Mouse (Mus musculus) R1 (cell line): ENCODE data around the gene Gm49337.
A peak's percentile ranks its signal among the peaks of the same experiment; 100 is the strongest.
"Not testable (repeated sequence)": the region's sequence is repeated elsewhere in the genome, so short reads cannot be mapped to it uniquely, and the experiment has no call there.

Source experiments
- DNase-seq: peaks from one replicate; pipeline ENCODE4 v3.0.0-alpha.2; 2018; ENCODE audit warnings: low read depth, low spot score

Gm49337 gene

GRCm38 (mm10) chr4:116208891-116209290 lies 35.7 kb downstream of the Gm49337 start:
- DNase-seq = peak; percentile 71

- peak; percentile 25 for DNase-seq
Observed at GRCm38 (mm10) chr4:116215895-116216605, 42.9 kb downstream of the Gm49337 start.

GRCm38 (mm10) chr4:116217046-116217445 lies 43.9 kb downstream of the Gm49337 start:
- no peak for DNase-seq

GRCm38 (mm10) chr4:116217661-116218060 lies 44.5 kb downstream of the Gm49337 start:
- DNase-seq = not testable (repeated sequence)

GRCm38 (mm10) chr4:116219056-116219455 lies 45.9 kb downstream of the Gm49337 start:
- no peak for DNase-seq

GRCm38 (mm10) chr4:116220071-116220650 lies 47.0 kb downstream of the Gm49337 start:
- peak; percentile 10 for DNase-seq

- DNase-seq = no peak
Observed at GRCm38 (mm10) chr4:116220780-116221139, 47.6 kb downstream of the Gm49337 start.

GRCm38 (mm10) chr4:116221140-116221851 lies 48.1 kb downstream of the Gm49337 start, which contains the start of gene Pik3r3:
Pik3r3 (plus strand) TSS chr4:116221618.
- peak; percentile 99 for DNase-seq

GRCm38 (mm10) chr4:116221996-116222842 lies 49.0 kb downstream of the Gm49337 start:
- peak; percentile 17 for DNase-seq

GRCm38 (mm10) chr4:116222843-116223119 lies 49.6 kb downstream of the Gm49337 start:
- DNase-seq = no peak

- no peak for DNase-seq
Observed at GRCm38 (mm10) chr4:116243377-116243776, 70.2 kb downstream of the Gm49337 start.

GRCm38 (mm10) chr4:116244240-116244639 lies 71.1 kb downstream of the Gm49337 start:
- DNase-seq = no peak

- peak; percentile 73 for DNase-seq
Observed at GRCm38 (mm10) chr4:116245926-116246325, 72.7 kb downstream of the Gm49337 start.

GRCm38 (mm10) chr4:116249986-116250385 lies 76.8 kb downstream of the Gm49337 start:
- DNase-seq = no peak

GRCm38 (mm10) chr4:116268220-116268619 lies 95.0 kb downstream of the Gm49337 start:
- no peak for DNase-seq

GRCm38 (mm10) chr4:116282211-116282610 lies 109.0 kb downstream of the Gm49337 start:
- DNase-seq = peak; percentile 16

- DNase-seq = no peak
Observed at GRCm38 (mm10) chr4:116291561-116291960, 118.4 kb downstream of the Gm49337 start.

GRCm38 (mm10) chr4:116293296-116293695 lies 120.1 kb downstream of the Gm49337 start:
- peak; percentile 77 for DNase-seq

- DNase-seq = no peak
Observed at GRCm38 (mm10) chr4:116300878-116301355, 127.7 kb downstream of the Gm49337 start.

GRCm38 (mm10) chr4:116304551-116304950 lies 131.4 kb downstream of the Gm49337 start:
- DNase-seq = no peak

GRCm38 (mm10) chr4:116317575-116317974 lies 144.4 kb downstream of the Gm49337 start:
- DNase-seq = no peak

GRCm38 (mm10) chr4:116322127-116322526 lies 148.9 kb downstream of the Gm49337 start:
- no peak for DNase-seq
